Mouse (Mus musculus) urinary bladder, adult 2 months (tissue): ENCODE results near the gene Stac3. TPM values are rescaled to one million over a fixed set of nuclear protein-coding genes. Genes with fewer than 3 reads are reported as not detected.

ENCODE experiments used
- DNase-seq: peaks from one replicate; pipeline ENCODE4 v3.0.0; 2022; ENCODE audit warnings: low spot score
- polyA plus RNA-seq: library from polyadenylated mRNA; depleted of rRNA; stranded (reverse); fragments of >200 nt; gene quantifications from 2 replicates; pipeline ENCODE4 v1.2.3, GENCODE M21; 2012

Gene Stac3
- polyA plus RNA-seq, 1 experiment, result 4.3 TPM

- peak; percentile 69 for DNase-seq
Observed at GRCm38 (mm10) chr10:127509051-127509836, 7.8 kb downstream of the Stac3 start.

- DNase-seq, result no peak
Observed at GRCm38 (mm10) chr10:127509837-127510701, 8.6 kb downstream of the Stac3 start.

GRCm38 (mm10) chr10:127510895-127511617 is 9.6 kb downstream of the Stac3 start:
- no peak for DNase-seq

GRCm38 (mm10) chr10:127511634-127512306 is 10.3 kb downstream of the Stac3 start:
- no peak for DNase-seq

GRCm38 (mm10) chr10:127512307-127512666 is 10.8 kb downstream of the Stac3 start:
- DNase-seq, result no peak

- peak; percentile 89 for DNase-seq
Observed at GRCm38 (mm10) chr10:127512813-127513212, 11.3 kb downstream of the Stac3 start.

GRCm38 (mm10) chr10:127513501-127514091 is 12.1 kb downstream of the Stac3 start:
- DNase-seq, result no peak

- no peak for DNase-seq
Observed at GRCm38 (mm10) chr10:127514111-127514698, 12.7 kb downstream of the Stac3 start.

- DNase-seq, result no peak
Observed at GRCm38 (mm10) chr10:127514764-127515163, 13.3 kb downstream of the Stac3 start, which contains the start of gene Ndufa4l2. Gene Ndufa4l2, plus strand, starts transcription at chr10:127514967.

GRCm38 (mm10) chr10:127515271-127515982 is 13.9 kb downstream of the Stac3 start:
- DNase-seq, result no peak

- no peak for DNase-seq
Observed at GRCm38 (mm10) chr10:127515983-127516459, 14.5 kb downstream of the Stac3 start.

GRCm38 (mm10) chr10:127516576-127517260 is 15.2 kb downstream of the Stac3 start:
- no peak for DNase-seq

GRCm38 (mm10) chr10:127517941-127518340 is 16.5 kb downstream of the Stac3 start:
- DNase-seq, result no peak

GRCm38 (mm10) chr10:127519041-127519701 is 17.7 kb downstream of the Stac3 start:
- no peak for DNase-seq

- DNase-seq, result no peak
Observed at GRCm38 (mm10) chr10:127519903-127520713, 18.6 kb downstream of the Stac3 start.

GRCm38 (mm10) chr10:127520714-127521357 is 19.4 kb downstream of the Stac3 start:
- DNase-seq, result no peak

GRCm38 (mm10) chr10:127521611-127522080 is 20.2 kb downstream of the Stac3 start:
- DNase-seq, result no peak
